Mouse (Mus musculus) liver, adult 2 months (tissue): ENCODE data around the gene Ezr. TPM values are rescaled to one million over a fixed set of nuclear protein-coding genes. Genes with fewer than 3 reads are reported as not detected.

ENCODE experiments used
- DNase-seq: peaks from one replicate; pipeline ENCODE4 v3.0.0-alpha.2; 2011; ENCODE audit warnings: low read depth, low spot score; ENCODE audit errors: extremely low read depth
- H3K27ac ChIP-seq: fragments of 200-500 bp; replicated peaks from 2 replicates; pipeline ENCODE4 v1.5.1; 2012; ENCODE audit warnings: low read depth, mild to moderate bottlenecking, control low read depth, inconsistent platforms, low read length; ENCODE audit not compliant: insufficient read depth
- H3K27me3 ChIP-seq: fragments of 200-500 bp; 2 replicates; pipeline ENCODE4 v1.6.1; 2012; ENCODE audit warnings: mild to moderate bottlenecking, moderate library complexity, low read length, inconsistent platforms; ENCODE audit not compliant: control insufficient read depth, insufficient read depth
- H3K36me3 ChIP-seq: fragments of 200-500 bp; 2 replicates; pipeline ENCODE4 v1.6.1; 2012; ENCODE audit warnings: low read length, inconsistent platforms; ENCODE audit not compliant: control insufficient read depth, insufficient read depth
- H3K4me1 ChIP-seq: fragments of 200-500 bp; 2 replicates; pipeline ENCODE4 v1.6.1; 2011; ENCODE audit warnings: low read length; ENCODE audit not compliant: control insufficient read depth, insufficient read depth
- H3K4me3 ChIP-seq: fragments of 200-500 bp; 2 replicates; pipeline ENCODE4 v1.5.1; 2011; ENCODE audit warnings: low read depth, mild to moderate bottlenecking, control low read depth, low read length, moderate library complexity; ENCODE audit not compliant: insufficient read depth
- H3K79me2 ChIP-seq: fragments of 200-500 bp; 2 replicates; pipeline ENCODE4 v1.6.1; 2012; ENCODE audit warnings: inconsistent platforms, mild to moderate bottlenecking, low read length, moderate library complexity; ENCODE audit not compliant: control insufficient read depth, insufficient read depth
- H3K9ac ChIP-seq: fragments of 200-500 bp; 2 replicates; pipeline ENCODE4 v1.6.1; 2012; ENCODE audit warnings: low read depth, mild to moderate bottlenecking, control low read depth, inconsistent platforms, low read length
- CTCF ChIP-seq: fragments of 200-500 bp; IDR thresholded peaks from 2 replicates; pipeline ENCODE4 v1.5.1; 2011; ENCODE audit warnings: low read depth, low read length, control low read depth
- POLR2A ChIP-seq: fragments of 200-500 bp; IDR thresholded peaks from 2 replicates; pipeline ENCODE4 v1.6.1; 2011; ENCODE audit warnings: low read length, control low read depth; ENCODE audit not compliant: insufficient read depth; ENCODE audit errors: extremely low read depth
- WGBS: fragments of 180-500 bp; shearing (Covaris S2); methylation state at CpG from one replicate; pipeline ENCODE4 v1.1.7; 2018; 5-methylcytosine and 5-hydroxymethylcytosine counted together
- polyA plus RNA-seq: library from polyadenylated mRNA; depleted of rRNA; stranded (reverse); fragments of >200 nt; gene quantifications from 2 replicates; pipeline ENCODE4 v1.2.3, GENCODE M21; 2012
- total RNA-seq: library from RNA; depleted of rRNA; stranded (reverse); fragments of >200 nt; gene quantifications from 2 replicates; pipeline ENCODE4 v1.2.3, GENCODE M21; 2014

The Ezr gene
- total and polyA plus RNA-seq, 2 experiments: 2.6 to 3.1 TPM

DNA sequence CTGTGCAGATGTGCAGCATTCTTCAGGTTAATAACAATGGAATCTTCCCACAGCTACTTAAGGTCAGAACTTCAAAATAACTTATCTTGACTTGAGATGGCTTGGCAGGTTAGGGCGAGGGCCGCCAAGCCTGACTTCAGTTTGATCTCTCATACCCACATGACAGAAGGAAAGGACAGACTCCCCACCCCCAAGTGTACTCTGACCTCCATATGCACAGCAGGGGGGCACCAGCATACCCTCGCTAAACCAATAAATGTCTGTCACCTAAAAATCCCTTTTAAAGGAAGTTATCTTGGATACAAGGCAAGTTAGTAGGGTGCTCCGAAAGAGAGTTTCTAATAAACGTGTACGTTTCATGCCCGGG lies 18.4 kb downstream of the Ezr start:
- Histone ChIP-seq H3K36me3 (no peaks in the 10 kb centered on the region), H3K27me3 (no peaks in the 10 kb centered on the region), H3K79me2 (no peaks in the 10 kb centered on the region), H3K27ac (no peak overlapping the region), H3K4me1 (peaks cover 2% of the 10 kb centered on the region), H3K9ac (no peak overlapping the region), H3K4me3 (no peak overlapping the region)
- WGBS: 90% methylated on average over 7 of the region's 7 CpGs
- no peak for TF ChIP-seq CTCF
- no peak for TF ChIP-seq POLR2A
- no peak for DNase-seq

DNA sequence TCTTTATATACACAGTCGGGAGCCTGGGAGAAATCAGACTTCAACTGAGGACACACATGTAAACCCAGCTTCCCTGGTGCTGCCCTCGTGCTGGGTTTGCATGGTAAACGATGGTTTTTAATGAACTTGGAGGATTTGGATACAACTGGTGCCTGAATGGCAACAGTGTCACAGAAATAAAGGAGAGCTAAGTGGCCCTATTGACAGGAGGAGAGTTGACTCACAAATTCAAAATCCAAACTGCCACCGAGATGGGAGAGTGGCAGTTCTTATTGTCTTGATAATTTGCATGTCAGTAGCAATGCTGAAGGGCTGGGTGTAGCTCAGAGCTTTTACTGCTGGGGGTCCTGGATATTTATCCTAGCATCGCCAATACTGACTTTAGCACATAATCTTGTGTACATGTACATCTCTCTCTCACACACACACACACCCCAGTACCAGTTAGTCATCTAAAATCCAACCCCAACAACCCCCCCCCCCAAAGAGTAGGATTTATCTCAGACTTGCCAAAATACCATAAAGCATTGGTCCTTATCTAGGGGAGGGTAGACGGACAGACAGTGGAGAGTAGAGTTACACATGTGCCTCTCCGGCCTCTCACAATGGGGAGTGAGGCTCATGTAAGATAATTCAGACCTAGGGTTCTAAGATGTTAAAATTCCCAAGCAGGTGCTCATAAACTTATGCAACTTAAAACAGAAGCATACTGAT lies 18.9 kb downstream of the Ezr start:
- Histone ChIP-seq H3K27me3 (no peaks in the 10 kb centered on the region), H3K9ac (no peak overlapping the region), H3K79me2 (no peaks in the 10 kb centered on the region), H3K4me3 (no peak overlapping the region), H3K27ac (no peak overlapping the region), H3K36me3 (no peaks in the 10 kb centered on the region), H3K4me1 (peaks cover 2% of the 10 kb centered on the region)
- no peak for DNase-seq
- TF ChIP-seq CTCF (no peak), POLR2A (no peak)
- 80% methylated on average over 7 of the region's 7 CpGs for WGBS

DNA sequence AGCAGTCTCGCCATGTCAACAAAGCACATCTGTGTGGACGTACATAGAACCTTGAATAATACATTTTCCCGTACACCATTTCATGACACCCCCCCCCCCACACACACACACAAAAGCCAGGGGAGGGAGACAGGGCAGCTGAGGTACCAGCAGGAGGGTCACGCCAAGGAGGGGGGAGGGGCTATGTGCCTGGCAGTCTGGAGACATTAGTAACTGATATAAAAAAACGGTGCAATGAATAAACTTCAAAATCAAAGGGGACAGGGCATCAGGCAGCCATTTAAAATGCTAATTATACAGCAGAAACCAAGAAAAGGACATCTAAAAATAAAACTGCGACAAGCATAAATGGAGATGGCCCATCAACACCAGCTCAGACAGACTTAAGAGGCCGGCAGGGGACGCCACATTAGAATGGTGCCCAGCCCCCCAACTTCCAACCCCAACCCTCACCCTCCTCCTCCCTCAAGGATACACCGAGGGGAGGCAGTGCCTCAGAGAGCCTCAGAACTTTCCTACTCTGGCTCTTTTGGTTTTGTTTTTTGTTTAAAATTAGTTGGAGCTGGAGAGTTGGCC lies 22.8 kb downstream of the Ezr start:
- H3K4me1 ChIP-seq: no peaks in the 10 kb centered on the region
- H3K27me3 ChIP-seq: no peaks in the 10 kb centered on the region
- DNase-seq: no peak
- H3K9ac ChIP-seq: no peak overlapping the region
- H3K36me3 ChIP-seq: no peaks in the 10 kb centered on the region
- H3K4me3 ChIP-seq: no peak overlapping the region
- H3K27ac ChIP-seq: no peak overlapping the region
- TF ChIP-seq POLR2A: no peak
- TF ChIP-seq CTCF: no peak
- 84% methylated on average over 9 of the region's 9 CpGs for WGBS
- H3K79me2 ChIP-seq: no peaks in the 10 kb centered on the region

DNA sequence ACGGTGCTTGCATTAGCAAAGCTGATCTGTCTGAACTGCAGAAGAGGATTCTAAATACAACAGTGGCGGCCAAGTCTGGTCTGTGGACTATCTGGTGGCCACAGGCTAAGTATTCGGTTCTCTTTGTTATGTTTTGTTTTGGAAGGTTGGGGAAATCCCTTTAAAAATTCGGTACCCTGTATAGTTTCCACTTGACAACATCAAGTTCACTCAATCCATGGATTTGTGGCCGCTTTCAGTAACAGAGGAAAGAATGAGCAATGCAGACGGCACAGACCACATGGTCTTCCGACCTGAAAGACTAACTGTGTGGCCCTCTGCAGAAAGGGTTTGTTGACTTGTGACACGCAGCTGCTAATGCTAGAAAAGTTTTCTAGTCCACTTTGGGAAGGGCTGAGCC lies 23.7 kb downstream of the Ezr start:
- H3K36me3 ChIP-seq: no peaks in the 10 kb centered on the region
- WGBS: 90% methylated on average over 8 of the region's 8 CpGs
- no peak overlapping the region for H3K4me3 ChIP-seq
- DNase-seq: no peak
- H3K9ac ChIP-seq: no peak overlapping the region
- no peaks in the 10 kb centered on the region for H3K79me2 ChIP-seq
- H3K27ac ChIP-seq: no peak overlapping the region
- H3K4me1 ChIP-seq: no peaks in the 10 kb centered on the region
- TF ChIP-seq POLR2A: no peak
- no peak for TF ChIP-seq CTCF
- H3K27me3 ChIP-seq: no peaks in the 10 kb centered on the region

DNA sequence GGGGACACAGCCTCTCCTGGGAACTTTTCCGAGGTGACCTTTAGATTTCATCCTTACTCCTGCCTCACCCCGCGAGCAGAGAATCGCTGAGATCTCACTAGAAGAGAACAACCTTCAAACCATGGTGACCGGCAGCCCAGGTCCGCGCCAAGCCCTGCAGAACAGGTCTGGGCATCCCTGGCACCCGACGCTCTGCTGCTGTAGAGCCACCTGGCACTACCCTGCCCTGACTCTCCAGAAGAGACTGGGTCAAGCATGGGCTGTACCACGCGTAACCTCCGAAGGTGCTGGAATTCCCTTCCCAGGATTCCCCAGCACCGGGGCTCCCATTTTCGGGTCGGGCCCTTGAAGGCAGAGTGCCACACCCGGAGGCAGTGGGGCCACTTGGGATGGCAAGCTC lies 24.7 kb downstream of the Ezr start:
- H3K4me1 ChIP-seq: no peaks in the 10 kb centered on the region
- H3K4me3 ChIP-seq: no peak overlapping the region
- H3K36me3 ChIP-seq: no peaks in the 10 kb centered on the region
- WGBS: 95% methylated on average over 16 of the region's 16 CpGs
- no peak overlapping the region for H3K9ac ChIP-seq
- no peak for DNase-seq
- H3K27me3 ChIP-seq: no peaks in the 10 kb centered on the region
- no peak for TF ChIP-seq CTCF
- TF ChIP-seq POLR2A: no peak
- H3K27ac ChIP-seq: no peak overlapping the region
- H3K79me2 ChIP-seq: no peaks in the 10 kb centered on the region

DNA sequence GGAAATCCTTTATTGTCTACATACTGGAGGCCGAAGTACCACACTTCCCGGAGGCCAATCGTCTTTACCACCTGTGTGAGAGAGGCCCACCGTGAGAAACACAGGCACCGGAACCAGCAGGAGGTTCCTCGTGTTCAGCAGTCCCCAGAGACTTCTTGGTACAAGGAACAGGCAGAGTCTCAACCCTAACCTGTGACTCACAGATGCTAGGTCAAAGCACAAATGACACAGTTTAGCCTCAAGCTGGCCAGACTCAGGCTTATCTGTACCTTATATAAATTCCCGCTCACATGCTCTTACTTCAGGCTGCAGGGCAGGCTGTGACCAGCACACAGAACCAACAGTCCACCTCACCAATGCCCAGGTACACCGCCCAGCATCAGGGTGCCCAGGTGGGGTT lies 26.7 kb downstream of the Ezr start:
- H3K79me2 ChIP-seq: no peaks in the 10 kb centered on the region
- H3K36me3 ChIP-seq: no peaks in the 10 kb centered on the region
- WGBS: 84% methylated on average over 8 of the region's 8 CpGs
- no peak overlapping the region for H3K9ac ChIP-seq
- H3K4me3 ChIP-seq: no peak overlapping the region
- TF ChIP-seq POLR2A (no peak), CTCF (no peak)
- H3K27me3 ChIP-seq: no peaks in the 10 kb centered on the region
- DNase-seq: no peak
- no peaks in the 10 kb centered on the region for H3K4me1 ChIP-seq
- no peak overlapping the region for H3K27ac ChIP-seq
